Mouse (Mus musculus): ENCODE data around the gene Iqgap3. TPM values are rescaled to one million over a fixed set of nuclear protein-coding genes. Genes with fewer than 3 reads are reported as not detected.

Gene Iqgap3
- polyA plus RNA-seq, 1 experiment from 2014 or later = 3.8 TPM

DNA sequence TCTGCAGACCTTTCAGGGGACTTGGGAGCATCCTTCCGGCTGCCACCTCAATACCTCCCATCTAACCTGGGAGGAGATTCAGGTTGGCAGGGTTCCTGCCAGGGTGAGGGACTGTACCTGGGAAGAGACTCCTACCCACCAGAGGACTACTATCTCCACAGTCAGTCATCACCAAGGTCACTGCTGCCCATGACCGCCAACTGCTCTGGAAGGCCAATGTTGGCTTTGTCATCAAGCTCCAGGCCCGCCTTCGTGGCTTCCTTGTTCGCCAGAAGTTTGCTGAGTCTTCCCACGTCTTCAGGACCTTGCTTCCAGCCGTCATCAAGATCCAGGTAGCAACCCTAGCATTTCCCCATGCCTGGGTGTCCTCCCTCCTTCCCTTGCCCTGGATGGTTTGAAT is 20.0 kb downstream of the Iqgap3 start:
- no peak overlapping the region for H3K9ac ChIP-seq
- H3K4me2 ChIP-seq = no peak overlapping the region
- no peaks in the 10 kb centered on the region for H3K9me3 ChIP-seq
- no peaks in the 10 kb centered on the region for H3K27me3 ChIP-seq
- H3K4me3 ChIP-seq = no peak overlapping the region
- H3K4me1 ChIP-seq (replicated peaks) = no peaks in the 10 kb centered on the region
- H3K36me3 ChIP-seq = 0 out of 2 replicates have a peak, but pooled peaks cover 5% of the 10 kb centered on the region
- no peak overlapping the region for H3K27ac ChIP-seq (replicated peaks)
- no peak for ATAC-seq (ENCODE audit: low read depth)
- WGBS = 96% methylated on average over 7 of the region's 7 CpGs

- no peak overlapping the region for H3K4me3 ChIP-seq
- no peak overlapping the region for H3K9ac ChIP-seq
- 0 out of 2 replicates have a peak, but pooled peaks cover 5% of the 10 kb centered on the region for H3K36me3 ChIP-seq
- no peak overlapping the region for H3K4me2 ChIP-seq
- no peak for ATAC-seq (ENCODE audit: low read depth)
- no peak overlapping the region for H3K27ac ChIP-seq (replicated peaks)
- H3K9me3 ChIP-seq = no peaks in the 10 kb centered on the region
- no peaks in the 10 kb centered on the region for H3K27me3 ChIP-seq
- 96% methylated on average over 6 of the region's 6 CpGs for WGBS
- no peaks in the 10 kb centered on the region for H3K4me1 ChIP-seq (replicated peaks)
These were observed 20.4 kb downstream of the Iqgap3 start for GRCm38 (mm10) chr3:88102196-88102595.

DNA sequence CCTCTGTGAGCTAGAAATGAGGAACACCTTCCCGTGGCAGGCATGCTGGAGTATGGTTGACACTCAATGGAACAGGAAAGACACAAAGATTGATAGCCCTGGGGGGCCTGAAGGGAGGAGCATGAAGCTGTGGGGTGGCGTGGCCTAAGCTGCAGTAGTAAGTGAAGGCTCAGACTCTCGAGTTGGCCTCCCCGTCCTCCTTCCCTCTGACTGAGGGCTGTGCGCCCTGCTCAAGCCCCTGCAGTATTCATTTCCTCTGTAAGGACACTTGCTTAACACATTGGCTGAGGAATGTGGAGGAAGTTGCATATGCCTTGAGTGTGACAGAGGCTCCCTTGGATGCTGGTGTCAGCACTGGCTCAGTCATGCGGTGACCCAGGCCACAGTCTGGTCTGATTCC is 20.8 kb downstream of the Iqgap3 start:
- no peak overlapping the region for H3K9ac ChIP-seq

DNA sequence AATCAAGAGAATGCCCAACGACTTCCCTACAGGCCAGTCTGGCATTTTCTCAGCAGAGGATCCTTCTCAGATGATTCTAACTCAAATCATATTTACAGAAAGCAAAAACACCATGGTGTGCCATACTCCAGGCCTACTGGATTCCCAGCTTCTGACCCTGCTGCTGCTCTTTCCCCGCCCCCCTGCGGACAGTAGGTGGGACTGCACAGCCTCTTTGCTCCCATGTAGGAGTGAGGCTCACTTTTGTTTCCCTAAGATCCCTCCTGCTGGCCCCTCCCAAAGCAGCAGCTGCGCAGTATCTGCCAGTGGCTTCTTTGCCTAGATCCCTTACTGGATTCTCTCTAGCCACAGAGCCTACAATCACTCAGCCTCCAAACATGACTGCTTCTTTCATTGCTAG is 24.4 kb downstream of the Iqgap3 start:
- no peaks in the 10 kb centered on the region for H3K27me3 ChIP-seq
- no peak for ATAC-seq (ENCODE audit: low read depth)
- no peak overlapping the region for H3K4me3 ChIP-seq
- H3K27ac ChIP-seq (replicated peaks) = no peak overlapping the region
- H3K4me1 ChIP-seq (replicated peaks) = no peaks in the 10 kb centered on the region
- no peak overlapping the region for H3K4me2 ChIP-seq
- H3K9ac ChIP-seq = no peak overlapping the region
- H3K9me3 ChIP-seq = no peaks in the 10 kb centered on the region
- H3K36me3 ChIP-seq = peaks cover 16% of the 10 kb centered on the region; the same call in 1 of the 2 replicates
- 85% methylated on average over 4 of the region's 4 CpGs for WGBS

More for the DNA sequence above, 20.8 kb downstream of the Iqgap3 start:
- no peak for ATAC-seq (ENCODE audit: low read depth)
- Histone ChIP-seq H3K9me3 (no peaks in the 10 kb centered on the region), H3K4me3 (no peak overlapping the region), H3K4me1 (replicated peaks) (no peaks in the 10 kb centered on the region), H3K36me3 (0 out of 2 replicates have a peak, but pooled peaks cover 5% of the 10 kb centered on the region), H3K27me3 (no peaks in the 10 kb centered on the region), H3K4me2 (no peak overlapping the region), H3K27ac (replicated peaks) (no peak overlapping the region)
- WGBS = 76% methylated on average over 6 of the region's 6 CpGs

GRCm38 (mm10) chr3:88109126-88109525 is 27.4 kb downstream of the Iqgap3 start:
- no peak overlapping the region for H3K27ac ChIP-seq (replicated peaks)
- peaks cover 19% of the 10 kb centered on the region; the same call in 1 of the 2 replicates for H3K36me3 ChIP-seq
- H3K9ac ChIP-seq = no peak overlapping the region
- no peaks in the 10 kb centered on the region for H3K9me3 ChIP-seq
- H3K4me1 ChIP-seq (replicated peaks) = no peaks in the 10 kb centered on the region
- ATAC-seq (ENCODE audit: low read depth) = no peak
- H3K4me2 ChIP-seq = no peak overlapping the region
- no peak overlapping the region for H3K4me3 ChIP-seq
- 95% methylated on average over 6 of the region's 6 CpGs for WGBS
- H3K27me3 ChIP-seq = no peaks in the 10 kb centered on the region

GRCm38 (mm10) chr3:88114396-88114795 is 32.6 kb downstream of the Iqgap3 start:
- Histone ChIP-seq H3K4me3 (no peak overlapping the region), H3K36me3 (peaks cover 10% of the 10 kb centered on the region; the same call in 1 of the 2 replicates), H3K4me2 (no peak overlapping the region), H3K27me3 (no peaks in the 10 kb centered on the region), H3K9ac (no peak overlapping the region), H3K27ac (replicated peaks) (no peak overlapping the region), H3K4me1 (replicated peaks) (no peaks in the 10 kb centered on the region), H3K9me3 (no peaks in the 10 kb centered on the region)
- 93% methylated on average over 12 of the region's 12 CpGs for WGBS
- no peak for ATAC-seq (ENCODE audit: low read depth)

DNA sequence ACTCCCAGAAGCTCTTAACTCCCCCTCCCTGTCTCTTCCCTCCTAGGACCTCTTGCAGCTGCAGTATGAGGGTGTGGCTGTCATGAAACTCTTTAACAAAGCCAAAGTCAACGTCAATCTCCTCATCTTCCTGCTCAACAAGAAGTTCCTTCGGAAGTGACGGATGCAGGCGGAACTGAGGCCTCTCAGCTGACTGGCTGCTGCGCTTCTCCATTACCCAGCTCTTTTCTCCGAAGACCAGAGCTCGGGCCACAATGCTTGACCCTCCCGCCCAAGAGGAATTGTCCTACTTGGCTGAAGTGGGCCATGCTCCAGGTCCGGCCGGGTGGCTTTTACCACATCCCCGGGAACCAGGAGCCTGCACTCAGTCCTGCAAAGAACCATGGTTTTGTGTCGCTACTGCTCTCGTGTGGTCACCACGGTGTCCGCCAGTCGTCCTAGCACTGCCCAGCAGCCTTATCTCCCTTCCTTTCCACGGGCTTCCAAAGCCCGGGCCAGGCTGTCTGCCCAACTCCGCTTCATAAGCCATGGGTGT is 38.4 kb downstream of the Iqgap3 start:
- Histone ChIP-seq H3K4me1 (replicated peaks) (no peaks in the 10 kb centered on the region), H3K27ac (replicated peaks) (no peak overlapping the region), H3K4me2 (no peak overlapping the region), H3K36me3 (0 out of 2 replicates have a peak, but pooled peaks cover 5% of the 10 kb centered on the region), H3K4me3 (no peak overlapping the region), H3K9me3 (no peaks in the 10 kb centered on the region), H3K9ac (no peak overlapping the region), H3K27me3 (no peaks in the 10 kb centered on the region)
- ATAC-seq (ENCODE audit: low read depth) = no peak
- 91% methylated on average over 19 of the region's 19 CpGs for WGBS

DNA sequence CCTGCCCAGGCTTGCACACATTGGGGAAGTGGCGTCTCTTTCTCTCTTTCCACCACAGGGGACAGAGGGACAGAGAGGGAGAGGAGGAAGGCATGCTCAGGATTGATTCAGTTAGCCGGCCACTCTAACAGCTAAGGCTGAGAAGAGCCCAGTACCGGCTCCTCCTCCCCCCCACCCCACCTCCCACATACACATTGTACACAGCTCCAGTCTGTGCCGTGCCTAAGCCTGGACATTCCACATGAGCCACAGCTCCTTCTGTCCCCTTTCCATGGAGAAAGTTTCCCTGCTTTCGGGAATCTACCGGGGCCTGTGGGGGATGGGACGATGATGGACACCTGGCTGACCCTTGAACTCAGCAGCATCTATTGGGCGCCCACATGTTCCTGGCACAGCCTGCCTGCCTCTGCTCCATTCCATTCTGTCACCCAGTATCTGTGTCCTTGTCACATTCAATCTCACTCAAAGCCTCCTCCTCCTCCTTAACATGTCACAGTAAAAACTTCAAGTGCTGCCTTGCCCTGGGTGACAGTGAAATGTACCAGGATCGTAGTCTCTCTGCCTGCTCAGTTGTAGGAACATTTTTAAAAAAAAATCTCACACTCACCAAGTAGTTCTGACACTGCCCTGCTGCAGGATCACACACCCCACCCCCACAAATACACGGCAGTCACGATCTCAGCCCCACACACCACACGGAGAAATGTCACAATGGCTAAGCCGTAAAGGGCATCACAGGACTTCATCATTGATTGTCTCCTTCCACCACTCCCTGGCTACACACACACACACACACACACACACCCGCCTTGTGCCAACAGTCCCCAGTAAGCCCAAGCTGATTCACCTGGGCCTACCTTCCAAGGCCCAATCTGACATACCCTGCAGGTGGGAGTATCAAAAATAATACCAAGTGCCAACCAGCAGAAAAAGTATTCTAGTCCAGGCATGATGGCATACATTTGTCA is 39.7 kb downstream of the Iqgap3 start:
- 0 out of 2 replicates have a peak, but pooled peaks cover 2% of the 10 kb centered on the region for H3K36me3 ChIP-seq
- WGBS = 77% methylated on average over 14 of the region's 14 CpGs
- H3K4me2 ChIP-seq = no peak overlapping the region
- H3K4me3 ChIP-seq = no peak overlapping the region
- H3K9ac ChIP-seq = no peak overlapping the region
- no peaks in the 10 kb centered on the region for H3K4me1 ChIP-seq (replicated peaks)
- no peak overlapping the region for H3K27ac ChIP-seq (replicated peaks)
- H3K27me3 ChIP-seq = no peaks in the 10 kb centered on the region
- ATAC-seq (ENCODE audit: low read depth) = no peak
- no peaks in the 10 kb centered on the region for H3K9me3 ChIP-seq

GRCm38 (mm10) chr3:88125195-88125594 is 43.4 kb downstream of the Iqgap3 start:
- no peak overlapping the region for H3K4me2 ChIP-seq
- no peak overlapping the region for H3K27ac ChIP-seq (replicated peaks)
- no peak overlapping the region for H3K9ac ChIP-seq
- no peaks in the 10 kb centered on the region for H3K36me3 ChIP-seq
- no peak overlapping the region for H3K4me3 ChIP-seq
- no peaks in the 10 kb centered on the region for H3K4me1 ChIP-seq (replicated peaks)
- no peaks in the 10 kb centered on the region for H3K9me3 ChIP-seq
- 83% methylated on average over 4 of the region's 4 CpGs for WGBS
- no peaks in the 10 kb centered on the region for H3K27me3 ChIP-seq
- ATAC-seq (ENCODE audit: low read depth) = no peak

DNA sequence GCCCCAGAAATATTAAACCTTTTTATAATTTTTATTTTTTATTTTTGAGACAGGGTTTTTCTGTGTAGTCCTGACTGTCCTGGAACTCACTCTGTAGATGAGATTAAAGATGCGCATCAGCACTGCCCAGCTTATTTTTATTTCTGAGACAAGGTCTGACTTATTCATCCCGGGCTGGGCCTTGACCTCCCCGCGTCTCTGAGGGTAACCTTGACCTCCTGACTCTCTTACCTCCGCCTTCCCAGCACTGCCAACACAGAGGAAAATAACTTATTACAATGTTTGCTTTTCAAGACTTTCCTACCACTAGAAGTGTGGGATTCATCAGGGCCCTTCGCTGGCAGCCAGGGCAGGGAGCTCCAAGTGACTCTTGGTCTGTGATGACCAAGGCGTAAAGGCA is 44.4 kb downstream of the Iqgap3 start:
- Histone ChIP-seq H3K9ac (no peak overlapping the region), H3K4me2 (no peak overlapping the region), H3K27ac (replicated peaks) (no peak overlapping the region), H3K36me3 (no peaks in the 10 kb centered on the region), H3K4me3 (no peak overlapping the region), H3K9me3 (no peaks in the 10 kb centered on the region), H3K4me1 (replicated peaks) (no peaks in the 10 kb centered on the region), H3K27me3 (no peaks in the 10 kb centered on the region)
- ATAC-seq (ENCODE audit: low read depth) = no peak
- 82% methylated on average over 7 of the region's 7 CpGs for WGBS

GRCm38 (mm10) chr3:88127636-88128035 is 45.9 kb downstream of the Iqgap3 start:
- WGBS = 73% methylated on average over 3 of the region's 3 CpGs

GRCm38 (mm10) chr3:88128056-88128455 is 46.3 kb downstream of the Iqgap3 start:
- no peak for ATAC-seq (ENCODE audit: low read depth)
- no peaks in the 10 kb centered on the region for H3K4me1 ChIP-seq (replicated peaks)
- no peak overlapping the region for H3K4me3 ChIP-seq
- H3K27me3 ChIP-seq = no peaks in the 10 kb centered on the region
- H3K27ac ChIP-seq (replicated peaks) = no peak overlapping the region
- H3K9me3 ChIP-seq = no peaks in the 10 kb centered on the region
- no peak overlapping the region for H3K9ac ChIP-seq
- H3K4me2 ChIP-seq = no peak overlapping the region
- H3K36me3 ChIP-seq = no peaks in the 10 kb centered on the region
- WGBS = 83% methylated on average over 5 of the region's 5 CpGs

More at GRCm38 (mm10) chr3:88127636-88128035, 45.9 kb downstream of the Iqgap3 start:
- no peak overlapping the region for H3K9ac ChIP-seq
- no peak for ATAC-seq (ENCODE audit: low read depth)
- no peaks in the 10 kb centered on the region for H3K36me3 ChIP-seq
- no peaks in the 10 kb centered on the region for H3K4me1 ChIP-seq (replicated peaks)
- H3K9me3 ChIP-seq = no peaks in the 10 kb centered on the region
- no peak overlapping the region for H3K4me2 ChIP-seq
- no peaks in the 10 kb centered on the region for H3K27me3 ChIP-seq
- H3K4me3 ChIP-seq = no peak overlapping the region
- H3K27ac ChIP-seq (replicated peaks) = no peak overlapping the region
